Mouse (Mus musculus) erythroblast, embryonic 14.5 days (primary cell): ENCODE results near the gene 4930402F06Rik. TPM values are rescaled to one million over a fixed set of nuclear protein-coding genes. Genes with fewer than 3 reads are reported as not detected.

Experiments
- H3K27me3 ChIP-seq: 2 replicates; pipeline ENCODE4 v1.6.1; 2012; ENCODE audit warnings: inconsistent platforms; ENCODE audit not compliant: control insufficient read depth
- H3K36me3 ChIP-seq: 2 replicates; pipeline ENCODE4 v1.6.1; 2012; ENCODE audit warnings: mild to moderate bottlenecking, inconsistent platforms; ENCODE audit not compliant: control insufficient read depth
- H3K4me1 ChIP-seq: 2 replicates; pipeline ENCODE4 v1.6.1; 2012; ENCODE audit warnings: inconsistent platforms; ENCODE audit not compliant: control insufficient read depth
- H3K4me3 ChIP-seq: replicated peaks from 2 replicates; pipeline ENCODE3; 2012; ENCODE audit warnings: moderate library complexity, mild to moderate bottlenecking, inconsistent platforms
- H3K9me3 ChIP-seq: 2 replicates; pipeline ENCODE4 v1.6.1; 2012; ENCODE audit warnings: low read length, inconsistent platforms, mixed read lengths; ENCODE audit not compliant: control insufficient read depth
- GATA1 ChIP-seq: IDR thresholded peaks from 2 replicates; pipeline ENCODE4 v1.6.1; 2012; ENCODE audit warnings: low read length, inconsistent platforms, mixed read lengths
- TAL1 ChIP-seq: IDR thresholded peaks from 3 replicates; pipeline ENCODE4 v1.6.1; 2012; ENCODE audit warnings: low read length, inconsistent platforms, mixed read lengths
- polyA plus RNA-seq: library from polyadenylated mRNA; stranded (reverse); fragments of >175 nt; gene quantifications from 2 replicates; pipeline ENCODE4 v1.2.3, GENCODE M21; 2012

4930402F06Rik gene
- polyA plus RNA-seq, 1 experiment: not detected

DNA sequence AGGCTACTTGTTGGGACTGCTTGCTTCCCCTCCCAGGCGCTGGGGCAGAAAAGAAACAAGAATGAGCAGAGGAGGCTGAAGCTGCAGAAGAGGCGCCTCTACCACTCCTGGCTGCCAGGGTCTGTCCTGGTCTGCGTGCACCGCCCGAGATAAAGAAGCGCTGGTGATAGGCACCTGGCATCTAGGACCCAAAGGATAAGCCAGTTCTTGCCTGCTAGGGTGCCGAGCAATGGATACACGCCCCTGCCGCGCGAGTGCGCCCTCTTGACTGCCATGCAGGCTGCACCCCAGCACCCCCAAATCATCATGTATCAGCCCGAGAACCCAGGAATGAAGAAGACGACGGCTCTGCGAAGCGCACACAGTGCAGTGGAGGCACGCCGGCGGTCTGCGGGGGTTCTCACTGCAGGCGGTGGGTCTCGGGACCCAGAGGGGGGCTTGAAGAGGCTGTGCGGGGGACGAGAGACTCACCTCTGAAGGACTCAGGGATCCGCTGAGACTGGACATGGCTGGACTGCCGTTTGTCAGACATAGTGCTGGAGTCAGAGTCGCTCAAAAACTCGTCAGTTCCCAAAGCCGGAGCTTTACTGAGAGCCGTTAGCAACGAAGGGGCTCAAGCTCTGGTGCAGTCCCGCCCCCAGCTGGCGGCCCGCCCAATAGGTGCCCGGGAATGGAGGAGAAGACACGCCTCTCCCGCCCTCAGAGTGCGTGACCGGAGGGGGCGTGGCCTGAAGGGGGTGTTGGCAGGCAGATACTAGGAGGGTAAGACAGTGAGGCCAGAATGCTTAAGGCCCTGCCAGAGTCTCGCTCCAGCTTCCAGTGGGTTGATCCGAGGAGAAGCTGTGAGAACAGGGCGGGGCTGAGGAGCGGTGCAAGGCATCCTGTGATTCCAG, 60.3 kb downstream of the 4930402F06Rik start, which contains the start of gene Stom:
Gene Stom, minus strand, starts transcription at position 589 of the 893 bp plus-strand sequence.
- TF ChIP-seq TAL1: peak; percentile 98
- TF ChIP-seq GATA1: peak; percentile 98
- peaks cover 1% of the 10 kb centered on the region; the same call in 1 of the 2 replicates for H3K27me3 ChIP-seq
- peak within 1 kb of the TSS; percentile 90 for H3K4me3 ChIP-seq
- peaks cover 47% of the 10 kb centered on the region for H3K36me3 ChIP-seq
- H3K4me1 ChIP-seq: peaks cover 51% of the 10 kb centered on the region
- no peaks in the 10 kb centered on the region for H3K9me3 ChIP-seq

DNA sequence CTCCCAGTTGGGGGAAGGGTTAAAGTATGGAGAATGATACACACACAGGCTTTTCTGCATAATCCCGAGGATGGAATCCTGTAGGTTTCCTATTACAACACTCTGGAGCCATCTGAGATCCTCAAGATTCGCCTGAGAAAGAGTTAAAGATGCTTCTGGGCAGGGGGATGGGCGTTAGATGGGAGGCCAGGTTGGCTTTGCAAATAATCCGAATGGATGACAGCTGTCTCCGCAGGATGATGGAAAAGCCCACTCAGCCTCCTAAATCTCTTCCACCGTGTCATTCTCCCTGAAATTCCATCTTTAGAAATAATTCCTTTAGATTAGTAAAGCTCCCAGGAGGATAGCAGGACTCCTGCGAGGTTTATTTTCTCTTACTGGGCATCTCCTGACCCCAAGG, 61.4 kb downstream of the 4930402F06Rik start:
- H3K27me3 ChIP-seq: no peaks in the 10 kb centered on the region
- no peaks in the 10 kb centered on the region for H3K9me3 ChIP-seq
- H3K4me1 ChIP-seq: peaks cover 62% of the 10 kb centered on the region
- H3K36me3 ChIP-seq: peaks cover 57% of the 10 kb centered on the region
- peak overlapping the region; percentile 90 for H3K4me3 ChIP-seq
- TF ChIP-seq GATA1 (no peak), TAL1 (no peak)

DNA sequence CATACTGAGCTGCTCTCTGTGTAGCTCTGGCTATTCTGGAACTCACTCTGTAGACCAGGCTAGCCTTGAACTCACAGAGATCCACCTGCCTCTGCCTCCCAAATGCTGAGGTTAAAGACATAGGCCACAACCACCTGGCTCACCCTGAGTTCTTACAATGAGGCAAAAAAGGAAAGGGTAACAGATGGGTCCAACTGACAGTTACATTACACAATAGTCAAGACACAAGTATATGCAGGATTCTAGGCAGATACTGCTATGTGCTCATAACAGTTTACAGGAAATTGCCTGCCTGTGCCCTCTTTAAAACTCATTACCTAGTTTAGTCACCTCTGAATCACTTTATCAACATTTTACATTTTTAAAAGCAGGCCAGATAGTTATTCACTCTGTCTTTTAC, 63.3 kb downstream of the 4930402F06Rik start:
- TF ChIP-seq TAL1 (no peak), GATA1 (no peak)
- peak overlapping the region; percentile 90 for H3K4me3 ChIP-seq
- H3K27me3 ChIP-seq: no peaks in the 10 kb centered on the region
- peaks cover 75% of the 10 kb centered on the region for H3K4me1 ChIP-seq
- H3K9me3 ChIP-seq: no peaks in the 10 kb centered on the region
- H3K36me3 ChIP-seq: peaks cover 77% of the 10 kb centered on the region

DNA sequence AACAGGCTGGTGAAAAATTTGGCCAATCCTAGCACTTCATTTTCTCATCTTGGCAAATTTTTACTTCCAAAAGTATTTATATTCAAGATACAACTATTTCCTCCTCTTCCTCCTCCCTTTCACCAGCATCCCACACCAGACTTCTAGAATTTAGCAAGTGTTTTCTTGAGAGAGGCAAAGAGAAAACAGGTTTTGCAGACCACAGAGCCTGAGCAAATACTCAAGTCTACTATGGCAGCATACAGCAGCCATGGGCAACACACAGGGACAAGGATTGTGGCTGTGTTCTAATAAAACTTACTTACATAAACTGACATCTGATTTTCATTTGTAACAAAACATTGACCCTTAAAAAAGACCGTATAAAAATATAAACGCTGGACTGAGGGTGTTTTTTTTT, 65.8 kb downstream of the 4930402F06Rik start:
- H3K4me3 ChIP-seq: peak overlapping the region; percentile 90
- H3K36me3 ChIP-seq: peaks cover 99% of the 10 kb centered on the region
- peaks cover 82% of the 10 kb centered on the region for H3K4me1 ChIP-seq

DNA sequence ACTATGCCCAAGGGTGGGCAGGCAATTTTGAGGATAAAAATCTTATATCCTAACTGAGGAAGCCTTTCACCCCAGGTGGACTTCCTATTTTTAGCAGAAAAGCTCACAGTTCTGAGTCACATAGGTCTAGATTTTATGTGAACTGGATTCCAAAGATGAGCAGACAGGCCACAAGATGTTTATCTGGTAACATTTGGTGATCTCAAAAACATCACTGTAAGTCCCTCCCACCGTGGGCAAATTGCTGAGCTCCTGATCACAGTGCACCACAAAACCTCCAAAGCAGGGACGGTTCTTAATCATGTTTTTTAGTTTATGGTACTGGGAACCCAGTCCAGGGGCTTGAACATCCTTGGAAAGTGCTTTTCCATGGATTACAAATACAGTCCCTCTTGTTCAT, 67.9 kb downstream of the 4930402F06Rik start:
- Histone ChIP-seq H3K36me3 (peaks cover 99% of the 10 kb centered on the region), H3K4me1 (peaks cover 99% of the 10 kb centered on the region), H3K9me3 (no peaks in the 10 kb centered on the region), H3K4me3 (peak overlapping the region; percentile 56), H3K27me3 (no peaks in the 10 kb centered on the region)
- TF ChIP-seq GATA1 (no peak), TAL1 (no peak)

More for the DNA sequence above, 65.8 kb downstream of the 4930402F06Rik start:
- no peaks in the 10 kb centered on the region for H3K9me3 ChIP-seq
- H3K27me3 ChIP-seq: no peaks in the 10 kb centered on the region
- no peak for TF ChIP-seq TAL1
- no peak for TF ChIP-seq GATA1

DNA sequence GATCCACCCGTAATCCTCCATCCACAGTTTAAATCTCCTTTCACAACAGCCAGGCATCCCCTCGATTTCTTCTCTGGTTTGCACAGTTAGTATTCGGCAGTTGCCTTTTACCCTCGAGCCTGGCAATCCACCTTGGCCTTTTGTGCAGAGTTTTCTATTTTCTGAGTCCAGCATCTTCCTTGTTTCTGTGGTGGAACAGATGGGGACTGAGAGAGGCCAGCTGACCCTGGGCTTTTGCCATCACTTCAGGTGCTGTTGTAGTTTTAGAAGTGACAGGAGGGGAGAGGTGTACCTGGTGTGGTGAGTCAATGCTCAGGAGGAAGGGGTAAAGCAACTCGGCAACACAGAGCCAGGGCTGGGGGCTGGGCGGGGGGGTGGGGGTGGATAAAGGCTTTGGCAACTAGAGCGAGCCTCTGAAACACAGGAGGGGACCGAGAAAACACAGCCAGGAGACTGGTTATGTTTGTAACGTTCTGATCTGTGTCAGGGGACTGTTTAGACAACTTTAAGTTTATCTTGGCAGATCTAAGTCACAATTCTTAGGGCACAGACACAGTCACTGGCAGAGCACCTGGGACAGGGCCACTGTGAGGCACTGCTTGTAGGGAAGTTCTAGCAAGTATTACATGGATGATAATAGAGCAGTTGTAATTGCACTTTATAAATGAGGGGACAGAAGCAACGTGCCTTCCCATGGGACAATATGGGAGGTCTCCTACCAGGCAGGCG, 68.7 kb downstream of the 4930402F06Rik start:
- H3K4me1 ChIP-seq: peaks cover 99% of the 10 kb centered on the region
- no peaks in the 10 kb centered on the region for H3K27me3 ChIP-seq
- no peaks in the 10 kb centered on the region for H3K9me3 ChIP-seq
- H3K4me3 ChIP-seq: peak overlapping the region; percentile 56
- H3K36me3 ChIP-seq: peaks cover 99% of the 10 kb centered on the region
- no peak for TF ChIP-seq TAL1
- TF ChIP-seq GATA1: peak; percentile 78

DNA sequence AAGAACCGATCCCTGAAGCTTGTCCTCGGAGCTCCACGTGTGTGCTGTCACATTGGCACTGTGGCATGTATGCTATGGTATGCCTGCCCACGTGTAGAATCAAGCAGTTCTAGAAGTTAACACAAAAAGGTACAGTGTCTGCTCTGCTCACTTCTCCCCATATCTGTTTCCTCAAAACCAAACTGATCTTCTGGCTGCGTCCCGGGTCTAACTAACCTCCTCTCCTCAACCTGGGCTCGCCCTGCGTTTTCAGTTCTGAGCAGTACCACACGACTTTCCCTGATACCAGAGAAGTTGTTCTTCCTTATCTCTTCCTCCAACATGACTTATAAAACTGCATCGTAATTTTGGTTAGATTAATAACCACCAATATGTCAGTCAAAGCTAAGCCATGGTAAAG, 69.4 kb downstream of the 4930402F06Rik start:
- Histone ChIP-seq H3K4me1 (peaks cover 99% of the 10 kb centered on the region), H3K9me3 (no peaks in the 10 kb centered on the region), H3K36me3 (peaks cover 99% of the 10 kb centered on the region), H3K4me3 (peak overlapping the region; percentile 56), H3K27me3 (no peaks in the 10 kb centered on the region)
- TF ChIP-seq GATA1 (peak; percentile 73), TAL1 (peak; percentile 29; the same call in 1 of the 3 replicates)

DNA sequence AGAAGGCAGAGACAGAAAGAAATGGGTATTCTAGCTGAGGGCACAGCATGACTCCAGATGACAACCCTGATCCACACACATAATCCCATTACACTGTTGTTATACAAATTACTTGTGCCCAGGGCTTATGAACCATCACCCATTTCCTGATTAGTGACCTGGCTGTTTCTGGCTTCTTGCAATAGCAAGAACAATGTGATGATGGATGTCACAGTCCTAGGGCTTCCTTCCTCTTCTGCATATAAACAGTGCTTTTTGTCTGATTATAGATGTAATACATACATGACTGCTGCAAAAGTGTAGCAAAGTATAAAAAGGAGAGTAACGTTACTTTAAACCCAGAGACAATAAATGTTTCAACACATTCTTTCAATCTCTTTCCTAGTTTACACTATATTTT, 70.0 kb downstream of the 4930402F06Rik start:
- H3K4me3 ChIP-seq: peak overlapping the region; percentile 56
- no peaks in the 10 kb centered on the region for H3K27me3 ChIP-seq
- H3K36me3 ChIP-seq: peaks cover 99% of the 10 kb centered on the region
- no peak for TF ChIP-seq GATA1
- peaks cover 99% of the 10 kb centered on the region for H3K4me1 ChIP-seq
- no peaks in the 10 kb centered on the region for H3K9me3 ChIP-seq

DNA sequence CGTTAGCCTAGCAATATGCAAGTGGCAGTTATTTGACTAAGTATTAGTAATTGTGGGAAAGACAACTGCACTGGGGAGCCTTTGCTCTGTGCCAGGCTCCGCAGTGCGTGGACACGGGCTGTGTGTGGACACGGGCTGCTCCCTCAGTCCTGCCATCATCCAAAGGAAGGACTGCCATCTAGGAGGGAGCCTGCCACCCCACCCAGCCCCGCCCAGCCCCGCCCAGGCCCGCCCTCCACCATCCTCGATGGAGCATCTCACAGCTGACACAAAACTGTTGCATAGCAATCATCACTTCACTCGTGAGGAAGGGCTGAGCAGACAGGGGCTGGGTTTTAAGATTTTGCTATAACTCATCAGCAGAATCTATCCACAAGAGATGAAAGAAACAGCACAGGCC, 71.0 kb downstream of the 4930402F06Rik start:
- Histone ChIP-seq H3K4me3 (peak overlapping the region; percentile 56), H3K36me3 (peaks cover 99% of the 10 kb centered on the region), H3K9me3 (no peaks in the 10 kb centered on the region), H3K27me3 (no peaks in the 10 kb centered on the region), H3K4me1 (peaks cover 98% of the 10 kb centered on the region)
- TF ChIP-seq TAL1 (no peak), GATA1 (no peak)

Other genes starting within 250 kb of the 4930402F06Rik start
- gene Rab14, start 196.1 kb downstream of the 4930402F06Rik start, polyA plus RNA-seq: 44.7 and 50.9 TPM in 2 replicates
- 0.36 and 0.62 TPM in 2 replicates for gene Gsn, start 140.8 kb downstream of the 4930402F06Rik start, polyA plus RNA-seq
- 29.1 and 34.6 TPM in 2 replicates for gene Stom, start 60.2 kb downstream of the 4930402F06Rik start, polyA plus RNA-seq
- gene 4930568D16Rik, start 29.4 kb downstream of the 4930402F06Rik start, polyA plus RNA-seq: not detected in 2 replicates
- gene Ggta1, start 66.1 kb upstream of the 4930402F06Rik start, polyA plus RNA-seq: 0.08 and 0.18 TPM in 2 replicates
- gene Dab2ip, start 161.1 kb upstream of the 4930402F06Rik start, polyA plus RNA-seq: 0.10 and 0.20 TPM in 2 replicates